Mouse (Mus musculus) erythroid progenitor cell, adult 5-6 weeks (primary cell): Measurements from ENCODE around the gene Serhl. TPM values are rescaled to one million over a fixed set of nuclear protein-coding genes. Genes with fewer than 3 reads are reported as not detected.
"Not testable (repeated sequence)": the region's sequence is repeated elsewhere in the genome, so short reads cannot be mapped to it uniquely, and the experiment has no call there.

Experiments used
- ATAC-seq: replicated peaks from 2 replicates; pipeline ENCODE4 v1.8.0; 2016; ENCODE audit warnings: moderate number of reproducible peaks, mild to moderate bottlenecking, moderate TSS enrichment, inconsistent platforms; ENCODE audit not compliant: poor library complexity, low FRiP score, severe bottlenecking
- total RNA-seq, 2 experiments: library from RNA; stranded (forward) in 1 of 2; stranded (reverse) in 1 of 2; fragments of 150-400 nt in 1 of 2; fragments of 186-747, 209-891 nt in 1 of 2; gene quantifications; 2 replicates each; pipeline versions ENCODE4 v1.2.3 to v1.2.4; 2015 to 2017; ENCODE audit warnings: low replicate concordance in 2 of 2

Serhl gene
- total RNA-seq (2015; ENCODE audit: low replicate concordance) (21.8 and 33.2 TPM in 2 replicates), total RNA-seq (2017; ENCODE audit: low replicate concordance) (3.0 and 5.9 TPM in 2 replicates)

- ATAC-seq = no peak
Measured at GRCm38 (mm10) chr15:83089429-83089605, at the start of gene Serhl. Gene Serhl (plus strand): TSS chr15:83089506.

GRCm38 (mm10) chr15:83040156-83040555 lies 49.1 kb upstream of the Serhl start:
- ATAC-seq = no peak

GRCm38 (mm10) chr15:83042655-83043361 lies 46.5 kb upstream of the Serhl start:
- no peak for ATAC-seq

GRCm38 (mm10) chr15:83043362-83043708 lies 46.0 kb upstream of the Serhl start:
- no peak for ATAC-seq

- not testable (repeated sequence) for ATAC-seq
Measured at GRCm38 (mm10) chr15:83045565-83045964, 43.7 kb upstream of the Serhl start.

DNA sequence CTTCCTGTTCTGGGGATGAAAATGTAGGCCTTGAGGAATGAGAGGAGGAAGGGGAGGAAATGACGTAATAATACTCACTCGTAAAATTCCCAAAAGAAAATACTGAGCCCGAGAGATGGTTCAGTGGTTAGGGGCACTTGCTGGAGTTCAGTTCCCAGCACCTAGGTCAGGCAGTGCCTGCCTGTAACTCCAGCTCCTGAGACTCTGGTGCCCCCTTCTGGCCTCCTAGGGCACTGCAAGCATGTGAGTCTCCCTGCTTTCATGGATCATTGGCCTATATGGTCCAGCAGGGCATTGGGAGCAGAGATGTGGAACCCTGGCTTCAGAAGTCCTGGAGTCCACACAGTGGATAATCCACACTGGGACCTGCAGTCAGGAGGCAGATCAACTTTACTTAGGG lies 43.0 kb upstream of the Serhl start:
- ATAC-seq = 0 out of 2 replicates have a peak, but pooled peaks have one; percentile 39

DNA sequence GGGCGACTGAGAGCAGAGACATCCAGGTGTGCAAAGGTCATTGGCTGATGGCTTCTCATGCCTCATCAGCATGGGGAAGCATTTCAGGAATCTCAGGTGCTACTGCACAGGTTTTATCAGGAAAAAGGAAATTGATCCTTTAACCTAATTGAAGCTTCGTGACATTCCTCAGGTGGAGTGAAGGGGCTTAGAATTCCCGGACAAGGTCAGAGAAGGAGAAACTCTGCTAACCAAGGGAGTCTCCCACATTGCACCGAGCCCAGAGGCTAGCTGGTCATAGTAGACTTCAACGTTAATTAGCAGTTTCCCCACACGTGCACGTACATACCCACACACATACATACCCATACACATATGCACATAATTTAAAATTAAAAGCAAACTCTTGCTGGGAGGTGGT lies 42.6 kb upstream of the Serhl start:
- no peak for ATAC-seq

DNA sequence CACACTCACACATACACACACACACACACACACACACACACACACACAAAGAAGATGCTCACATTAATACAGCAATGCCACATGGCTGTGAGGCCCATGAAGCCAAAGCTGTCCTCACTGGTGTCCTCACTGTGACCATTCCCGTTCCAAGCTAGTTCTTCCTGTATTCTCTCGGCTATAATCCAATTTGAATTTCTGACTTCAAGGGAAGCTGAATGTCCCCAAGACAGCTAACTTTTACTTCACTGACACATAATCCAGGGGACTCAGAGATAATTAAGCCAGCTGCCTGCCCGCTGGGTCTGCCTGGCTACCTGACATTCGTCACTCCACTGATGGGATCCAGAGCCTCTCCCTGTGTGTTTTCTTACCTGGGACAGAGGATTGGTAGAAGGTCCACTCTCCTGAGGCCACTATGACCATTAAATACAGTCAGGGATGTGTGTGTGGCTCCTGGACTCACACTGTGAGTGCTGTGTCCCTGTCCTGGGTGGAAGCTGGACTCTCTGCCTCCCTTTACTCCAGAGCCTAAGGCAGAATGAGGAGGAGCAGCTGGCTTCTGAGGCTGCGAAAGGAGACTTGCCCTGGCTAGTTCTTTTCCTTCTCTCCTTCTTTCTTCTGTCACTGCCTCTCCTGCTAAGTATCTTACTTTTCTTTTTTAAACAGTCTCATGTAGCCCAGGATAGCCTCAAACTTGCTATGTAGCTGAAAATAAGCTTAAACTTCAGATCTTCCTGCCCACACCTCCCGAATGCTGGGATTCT lies 36.8 kb upstream of the Serhl start:
- no peak for ATAC-seq

- ATAC-seq = no peak
Measured at GRCm38 (mm10) chr15:83053261-83053660, 36.0 kb upstream of the Serhl start.

- ATAC-seq = no peak
Measured at GRCm38 (mm10) chr15:83055569-83055968, 33.7 kb upstream of the Serhl start.

DNA sequence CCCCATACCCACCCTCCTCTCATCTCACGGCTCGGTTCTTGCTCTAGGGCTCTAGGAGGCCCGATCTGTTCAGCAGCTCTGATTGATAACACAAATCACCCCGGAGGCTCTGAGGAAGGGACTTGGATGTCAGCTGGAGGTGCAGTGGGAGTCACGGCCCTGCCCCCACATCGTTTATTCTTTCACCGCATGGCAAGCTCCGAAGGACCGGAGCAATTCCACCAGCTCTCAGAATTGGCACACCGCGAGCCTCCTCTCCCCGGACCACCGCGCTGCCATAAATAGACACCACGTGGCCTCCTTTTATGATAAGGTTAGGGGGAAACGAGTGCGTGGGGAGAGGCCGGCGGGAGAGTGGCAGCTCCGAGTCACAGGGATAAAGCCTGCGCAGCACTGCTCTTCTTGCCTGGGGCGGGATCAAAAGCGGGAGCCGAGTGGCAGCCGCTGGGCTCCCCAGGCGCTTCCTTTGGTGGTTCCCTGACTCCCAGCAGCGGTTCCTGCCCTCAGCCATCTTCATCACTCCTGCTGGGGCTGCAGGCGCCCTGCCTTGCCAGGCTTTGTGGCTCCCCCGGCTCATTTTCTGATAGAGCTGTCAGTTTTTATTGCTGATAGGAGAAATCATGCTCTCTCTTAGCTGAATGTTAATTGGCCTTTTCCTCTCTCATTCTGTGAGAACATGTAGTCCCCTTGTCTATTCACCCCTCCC lies 32.8 kb upstream of the Serhl start:
- ATAC-seq = no peak

- no peak for ATAC-seq
Measured at GRCm38 (mm10) chr15:83057533-83057932, 31.8 kb upstream of the Serhl start.

- no peak for ATAC-seq
Measured at GRCm38 (mm10) chr15:83059233-83059660, 30.1 kb upstream of the Serhl start.

DNA sequence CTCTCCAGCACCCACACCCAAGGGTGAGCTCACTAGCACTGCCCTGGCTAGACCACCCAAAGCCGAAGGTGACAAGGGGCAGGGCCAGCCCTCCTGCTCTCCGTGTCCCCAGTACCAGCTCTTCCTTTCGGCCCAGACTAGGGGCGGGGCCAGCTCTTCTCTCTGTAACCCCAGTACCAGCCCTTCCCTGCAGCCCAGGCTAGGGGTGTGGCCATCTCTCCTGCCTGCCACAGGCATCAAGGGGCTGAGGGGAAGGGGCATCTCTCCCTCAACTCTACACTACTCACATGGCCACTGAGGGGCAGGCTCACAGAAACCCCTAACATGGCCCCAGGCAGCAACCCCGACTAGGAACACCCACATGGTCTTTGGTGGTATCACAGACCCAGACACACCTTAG lies 27.6 kb upstream of the Serhl start:
- no peak for ATAC-seq

GRCm38 (mm10) chr15:83062582-83062981 lies 26.7 kb upstream of the Serhl start:
- ATAC-seq = not testable (repeated sequence)

- ATAC-seq = no peak
Measured at GRCm38 (mm10) chr15:83065543-83065942, 23.8 kb upstream of the Serhl start.

- no peak for ATAC-seq
Measured at GRCm38 (mm10) chr15:83068270-83068669, 21.0 kb upstream of the Serhl start.

DNA sequence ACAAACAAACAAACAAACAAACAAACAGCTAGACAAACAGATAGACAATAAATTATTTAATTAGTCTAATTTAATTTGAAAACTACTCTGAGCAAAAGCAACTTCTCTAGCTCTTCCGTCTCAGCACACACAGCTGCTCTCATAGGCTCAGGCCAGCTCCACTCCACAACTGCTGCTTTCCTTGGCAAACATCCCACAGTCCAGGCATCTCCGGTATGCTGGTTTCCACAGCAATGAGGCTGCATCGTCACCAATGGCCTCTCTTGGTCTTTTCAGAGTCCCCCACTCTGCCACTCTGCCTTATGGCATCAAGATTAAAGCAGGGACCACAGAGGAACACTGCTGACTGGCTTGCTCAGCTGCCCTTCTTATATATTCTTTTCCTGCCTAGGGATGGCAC lies 18.4 kb upstream of the Serhl start:
- ATAC-seq = no peak

DNA sequence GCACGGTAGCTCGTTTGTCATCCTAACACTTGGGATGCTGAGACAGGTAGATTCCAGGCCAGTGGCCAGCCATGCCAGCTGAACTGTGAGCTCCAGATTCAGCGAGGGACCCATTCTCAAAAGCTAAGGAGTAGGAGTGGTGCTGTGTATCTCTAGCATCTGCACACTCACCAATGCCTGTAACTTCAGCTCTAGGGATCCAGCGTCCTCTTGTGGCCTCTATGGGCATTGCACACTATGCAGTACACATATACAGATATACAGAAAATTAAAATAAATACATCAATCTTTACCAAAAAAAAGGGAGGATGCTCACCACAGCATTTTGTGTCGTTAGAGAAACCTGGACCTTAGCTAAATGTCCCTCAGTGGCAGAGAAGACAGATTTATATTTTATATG lies 17.6 kb upstream of the Serhl start:
- no peak for ATAC-seq

DNA sequence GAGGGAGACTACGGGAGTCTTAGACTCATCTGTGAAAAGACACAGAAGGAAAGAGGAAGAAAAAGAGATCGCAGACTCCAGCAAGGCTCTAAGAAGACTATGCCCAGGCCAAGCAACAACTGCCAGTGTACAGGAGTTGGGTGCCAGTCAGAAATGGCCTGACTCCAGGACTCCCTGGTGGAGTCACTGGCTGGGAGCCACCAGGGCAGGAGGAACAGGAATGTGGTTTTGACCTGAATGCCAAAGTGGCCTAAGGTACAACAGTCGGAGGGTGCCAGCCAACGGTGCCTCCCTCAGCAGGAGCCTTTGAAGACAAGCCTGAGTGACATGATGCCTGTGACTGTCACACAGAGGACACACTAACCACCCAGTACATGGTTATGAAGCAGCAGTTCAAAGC lies 15.1 kb upstream of the Serhl start:
- ATAC-seq = 0 out of 2 replicates have a peak, but pooled peaks have one; percentile 10
